Mouse (Mus musculus) regulatory T cell (primary cell): ENCODE measurements around the gene Igf1r.

Source experiments
- in situ Hi-C: fragments of 300-600 bp; cut with MboI, MseI; formaldehyde crosslinking; loops from one replicate; pipeline ENCODE4 v1.15.1; 2025; ENCODE audit warnings: high pct_unique_total_duplicates

Igf1r gene

GRCm38 (mm10) chr7:68047152-68047551, 94.5 kb downstream of the Igf1r start:
- in situ Hi-C loops, result no loop called here

- in situ Hi-C loops, result no loop called here
Measured at GRCm38 (mm10) chr7:68048532-68048931, 95.9 kb downstream of the Igf1r start.

GRCm38 (mm10) chr7:68049048-68049447, 96.4 kb downstream of the Igf1r start:
- in situ Hi-C loops, result no loop called here

GRCm38 (mm10) chr7:68053002-68053624, 100.5 kb downstream of the Igf1r start:
- in situ Hi-C loops, result no loop called here

GRCm38 (mm10) chr7:68054498-68054897, 101.9 kb downstream of the Igf1r start:
- in situ Hi-C loops, result no loop called here

GRCm38 (mm10) chr7:68054956-68055355, 102.3 kb downstream of the Igf1r start:
- in situ Hi-C loops, result no loop called here

- in situ Hi-C loops, result no loop called here
Measured at GRCm38 (mm10) chr7:68057010-68057409, 104.4 kb downstream of the Igf1r start.

GRCm38 (mm10) chr7:68059690-68060089, 107.1 kb downstream of the Igf1r start:
- in situ Hi-C loops, result no loop called here

- in situ Hi-C loops, result no loop called here
Measured at GRCm38 (mm10) chr7:68061434-68061833, 108.8 kb downstream of the Igf1r start.

- in situ Hi-C loops, result no loop called here
Measured at GRCm38 (mm10) chr7:68062170-68062848, 109.7 kb downstream of the Igf1r start.

GRCm38 (mm10) chr7:68062849-68063208, 110.2 kb downstream of the Igf1r start:
- in situ Hi-C loops, result no loop called here

- in situ Hi-C loops, result no loop called here
Measured at GRCm38 (mm10) chr7:68063711-68064110, 111.1 kb downstream of the Igf1r start.

GRCm38 (mm10) chr7:68064120-68064519, 111.5 kb downstream of the Igf1r start:
- in situ Hi-C loops, result no loop called here

GRCm38 (mm10) chr7:68064647-68065362, 112.2 kb downstream of the Igf1r start:
- in situ Hi-C loops, result no loop called here

GRCm38 (mm10) chr7:68065904-68066303, 113.3 kb downstream of the Igf1r start:
- in situ Hi-C loops, result no loop called here

- in situ Hi-C loops, result no loop called here
Measured at GRCm38 (mm10) chr7:68067321-68067720, 114.7 kb downstream of the Igf1r start.

- in situ Hi-C loops, result no loop called here
Measured at GRCm38 (mm10) chr7:68069324-68069723, 116.7 kb downstream of the Igf1r start.

- in situ Hi-C loops, result no loop called here
Measured at GRCm38 (mm10) chr7:68070030-68070429, 117.4 kb downstream of the Igf1r start.

GRCm38 (mm10) chr7:68070626-68071025, 118.0 kb downstream of the Igf1r start:
- in situ Hi-C loops, result no loop called here

GRCm38 (mm10) chr7:68071050-68071449, 118.4 kb downstream of the Igf1r start:
- in situ Hi-C loops, result no loop called here

GRCm38 (mm10) chr7:68071749-68072148, 119.1 kb downstream of the Igf1r start:
- in situ Hi-C loops, result no loop called here

- in situ Hi-C loops, result no loop called here
Measured at GRCm38 (mm10) chr7:68072524-68073459, 120.2 kb downstream of the Igf1r start.
